ENCODE assay signal across 8 mouse cellular contexts in the genomic region with DNA sequence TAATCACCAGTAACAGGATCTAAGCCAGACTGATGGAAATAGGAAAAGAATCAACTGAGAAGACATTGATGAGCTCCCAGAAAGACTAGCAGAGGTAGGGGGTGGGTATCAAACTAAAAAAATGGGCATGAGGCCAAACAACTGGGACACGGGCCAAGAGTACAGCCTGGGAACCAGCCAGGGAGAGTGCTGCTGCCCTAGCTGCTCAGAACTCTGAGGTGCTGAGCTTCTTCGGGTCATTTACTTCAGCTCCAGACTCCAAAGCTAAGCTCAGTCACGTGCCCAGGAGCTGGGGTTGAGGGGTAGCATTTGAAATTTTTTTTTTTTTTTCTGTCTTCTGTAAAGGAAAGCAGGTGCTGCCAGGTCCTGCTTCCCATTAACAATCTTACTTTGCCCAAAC. TPM values are rescaled to one million over a fixed set of nuclear protein-coding genes. Genes with fewer than 3 reads are reported as not detected.
DNase-seq lines count a peak whose midpoint lies in the region; ATAC-seq and TF ChIP-seq lines count a peak whose summit lies in the region.

No protein-coding gene starts in this region.

- no peak overlapping the region for H3K9ac ChIP-seq in hindbrain, postnatal 0 days (replicated peaks; ENCODE audit: low read length)
- H3K9ac ChIP-seq in stomach, embryonic 16.5 days (ENCODE audit: low read length), result no peak overlapping the region

- no peak overlapping the region for H3K4me3 ChIP-seq in hindbrain, postnatal 0 days (ENCODE audit: low read length)
- no peak overlapping the region for H3K4me3 ChIP-seq in hindbrain, embryonic 10.5 days
- H3K4me3 ChIP-seq in C2C12 (ENCODE audit: insufficient read depth, poor library complexity, severe bottlenecking), result no peak overlapping the region
- H3K4me3 ChIP-seq in stomach, embryonic 16.5 days (replicated peaks; ENCODE audit: low read length), result no peak overlapping the region

- H3K79me3 ChIP-seq in C2C12 (ENCODE audit: low read depth), result no peaks in the 10 kb centered on the region

- no peaks in the 10 kb centered on the region for H3K27me3 ChIP-seq in hindbrain, postnatal 0 days (ENCODE audit: insufficient read depth, low read length)
- no peaks in the 10 kb centered on the region for H3K27me3 ChIP-seq in hindbrain, embryonic 10.5 days (ENCODE audit: insufficient read depth, poor library complexity, severe bottlenecking)
- H3K27me3 ChIP-seq in C2C12 (ENCODE audit: control insufficient read depth, insufficient read depth, insufficient read length), result no peaks in the 10 kb centered on the region
- no peaks in the 10 kb centered on the region for H3K27me3 ChIP-seq in stomach, embryonic 16.5 days (ENCODE audit: control insufficient read depth, insufficient read depth, low read length)

- no peaks in the 10 kb centered on the region for H3K36me3 ChIP-seq in hindbrain, postnatal 0 days (ENCODE audit: insufficient read depth, low read length)
- H3K36me3 ChIP-seq in hindbrain, embryonic 10.5 days, result no peaks in the 10 kb centered on the region
- no peaks in the 10 kb centered on the region for H3K36me3 ChIP-seq in C2C12 (ENCODE audit: control insufficient read depth, insufficient read depth)
- no peaks in the 10 kb centered on the region for H3K36me3 ChIP-seq in stomach, embryonic 16.5 days (ENCODE audit: control insufficient read depth, insufficient read depth, low read length)

- peaks cover 10% of the 10 kb centered on the region; the same call in 1 of the 2 replicates for H3K9me3 ChIP-seq in hindbrain, postnatal 0 days (ENCODE audit: low read length)
- peaks cover 30% of the 10 kb centered on the region for H3K9me3 ChIP-seq in hindbrain, embryonic 10.5 days
- peaks cover 14% of the 10 kb centered on the region for H3K9me3 ChIP-seq in stomach, embryonic 16.5 days (replicated peaks; ENCODE audit: control insufficient read depth, low read length)

- no peak overlapping the region for H3K4me2 ChIP-seq in hindbrain, postnatal 0 days (ENCODE audit: low read depth, low read length)
- no peak overlapping the region for H3K4me2 ChIP-seq in stomach, embryonic 16.5 days (ENCODE audit: low read depth, low read length)

- ATAC-seq in hindbrain, postnatal 0 days, result no peak
- ATAC-seq in stomach, embryonic 16.5 days (ENCODE audit: insufficient read depth, low FRiP score), result peak; percentile 56; the same call in 1 of the 2 replicates
- ATAC-seq in granulocyte monocyte progenitor cell, adult 5-6 weeks (replicated peaks; ENCODE audit: poor library complexity, severe bottlenecking), result no peak

- no peaks in the 10 kb centered on the region for H3K79me2 ChIP-seq in C2C12 (ENCODE audit: control insufficient read depth, insufficient read depth)

- no peak overlapping the region for H3ac ChIP-seq in C2C12 (ENCODE audit: control insufficient read depth, insufficient read length, low read depth)

- DNase-seq in hindbrain, postnatal 0 days (ENCODE audit: low spot score), result peak; percentile 18
- no peak for DNase-seq in hindbrain, embryonic 10.5 days (ENCODE audit: low spot score)
- peak; percentile 61 for DNase-seq in adrenal gland, adult 8-10 months
- peak; percentile 30 to 58 for DNase-seq in layer of hippocampus, adult 18-20 months (ENCODE audit: low spot score in 2 of 2)
- DNase-seq in cerebellum, adult 9-10 months, result no peak

- H3K27ac ChIP-seq in hindbrain, postnatal 0 days, result no peak overlapping the region
- H3K27ac ChIP-seq in hindbrain, embryonic 10.5 days, result no peak overlapping the region
- H3K27ac ChIP-seq in stomach, embryonic 16.5 days (ENCODE audit: low read length), result no peak overlapping the region

- no peak for TF ChIP-seq CTCF in hindbrain, postnatal 0 days (IDR thresholded peaks at IDR 0.05; ENCODE audit: low read depth)
- no peak for TF ChIP-seq CTCF in C2C12 (IDR thresholded peaks at IDR 0.05; ENCODE audit: control insufficient read depth, insufficient read depth, insufficient read length)

- WGBS in hindbrain, postnatal 0 days, result 27% methylated on average over 3 of the region's 3 CpGs
- 80% methylated on average over 3 of the region's 3 CpGs for WGBS in hindbrain, embryonic 10.5 days
- 34% methylated on average over 3 of the region's 3 CpGs for WGBS in stomach, embryonic 16.5 days

- no peaks in the 10 kb centered on the region for H3K4me1 ChIP-seq in hindbrain, postnatal 0 days (ENCODE audit: insufficient read depth, low read length)
- no peaks in the 10 kb centered on the region for H3K4me1 ChIP-seq in hindbrain, embryonic 10.5 days (replicated peaks)
- no peaks in the 10 kb centered on the region for H3K4me1 ChIP-seq in stomach, embryonic 16.5 days (ENCODE audit: control insufficient read depth, insufficient read depth, low read length)

TF ChIP-seq in C2C12, 6 proteins besides CTCF, POLR2A, EP300 and RAD21:
- TF ChIP-seq MYOG (IDR thresholded peaks at IDR 0.05; ENCODE audit: control insufficient read depth, extremely low read depth, insufficient read length) (no peak), USF1 (IDR thresholded peaks at IDR 0.05; ENCODE audit: low read depth) (peak; percentile 39)
TF ChIP-seq in C2C12: peak in this region for 1.

RNA-seq across cellular contexts. Expression of gene Gigyf2, which starts 10.1 kb away (rescaled TPM):
- 56.8 and 58.1 TPM in 2 replicates for total RNA-seq in hindbrain, postnatal 0 days (2014; rRNA removed)
- polyA plus RNA-seq in hindbrain, postnatal 0 days (2015; fragmentation: Nextera tagmentation; extraction: Ambion mirVana), result 51.3 and 51.9 TPM in 2 replicates
- polyA plus RNA-seq in hindbrain, embryonic 10.5 days (2016; fragmentation: Nextera tagmentation; extraction: Ambion mirVana), result 46.1 and 48.1 TPM in 2 replicates
- 14.4 TPM for polyA plus RNA-seq in C2C12 (2012; fragmentation: generic; extraction: Trizol)
- 100 to 1,000 TPM in 2 of 4 experiments, 10 to 100 TPM in 2; 87.7 to 132 (median 106) TPM for total RNA-seq in adrenal gland, adult 8-10 months (2022)
- 100 to 1,000 TPM; 136 to 137 TPM for total RNA-seq in layer of hippocampus, adult 18-20 months (2021)
- polyA plus RNA-seq in stomach, embryonic 16.5 days (2015; fragmentation: Nextera tagmentation; extraction: Ambion mirVana), result 43.1 and 47.0 TPM in 2 replicates
- total RNA-seq in granulocyte monocyte progenitor cell, adult 5-6 weeks (2014; fragmentation: Nextera tagmentation), result 62.5 and 69.5 TPM in 2 replicates
- total RNA-seq in granulocyte monocyte progenitor cell, adult 5-6 weeks (2017), result 64.4 and 81.0 TPM in 2 replicates

RNA-seq across cellular contexts. Expression of gene Efhd1, which starts 52.5 kb away (rescaled TPM):
- 12.4 and 13.0 TPM in 2 replicates for total RNA-seq in hindbrain, postnatal 0 days (2014; rRNA removed)
- polyA plus RNA-seq in hindbrain, postnatal 0 days (2015; fragmentation: Nextera tagmentation; extraction: Ambion mirVana), result 6.4 and 7.8 TPM in 2 replicates
- polyA plus RNA-seq in hindbrain, embryonic 10.5 days (2016; fragmentation: Nextera tagmentation; extraction: Ambion mirVana), result 0.14 and 0.49 TPM in 2 replicates
- 0.25 TPM for polyA plus RNA-seq in C2C12 (2012; fragmentation: generic; extraction: Trizol)
- 100 to 1,000 TPM; 293 to 561 (median 377) TPM for total RNA-seq in adrenal gland, adult 8-10 months (2022)
- 10 to 100 TPM; 19.1 to 20.0 TPM for total RNA-seq in layer of hippocampus, adult 18-20 months (2021)
- 0.46 and 0.54 TPM in 2 replicates for polyA plus RNA-seq in stomach, embryonic 16.5 days (2015; fragmentation: Nextera tagmentation; extraction: Ambion mirVana)
- total RNA-seq in granulocyte monocyte progenitor cell, adult 5-6 weeks (2014; fragmentation: Nextera tagmentation), result not detected in 2 replicates
- total RNA-seq in granulocyte monocyte progenitor cell, adult 5-6 weeks (2017), result 0.98 TPM in 1 of 2 replicates, not detected in the other

Comparison
In these comparisons a context has a peak if more than half of its experiments do, and no peak if none do; other contexts are left out.
1. DNase-seq: peak in hindbrain, postnatal 0 days (single experiment), adrenal gland, adult 8-10 months (single experiment) and layer of hippocampus, adult 18-20 months (2 of 2); none in hindbrain, embryonic 10.5 days (single experiment) and cerebellum, adult 9-10 months (single experiment).
2. RNA of gene Efhd1, which starts 52.5 kb away (total RNA-seq): 293 to 561 TPM in adrenal gland, adult 8-10 months; 19.1 to 20.0 TPM in layer of hippocampus, adult 18-20 months, 12.4 to 13.0 TPM in hindbrain, postnatal 0 days and 0.98 TPM in granulocyte monocyte progenitor cell, adult 5-6 weeks; every median in the first group is over 10 times any median in the second.